Mouse (Mus musculus) small intestine, adult 2 months (tissue): ENCODE measurements around the gene Lrrc8b. TPM values are rescaled to one million over a fixed set of nuclear protein-coding genes. Genes with fewer than 3 reads are reported as not detected.

Source experiments
- H3K27ac ChIP-seq: fragments of 200-500 bp; 2 replicates; pipeline ENCODE4 v1.5.1; 2012; ENCODE audit warnings: low read depth, low read length, control low read depth, inconsistent platforms; ENCODE audit not compliant: insufficient read depth
- H3K27me3 ChIP-seq: fragments of 200-500 bp; 2 replicates; pipeline ENCODE4 v1.6.1; 2012; ENCODE audit warnings: mild to moderate bottlenecking, moderate library complexity, low read length, inconsistent platforms; ENCODE audit not compliant: control insufficient read depth, insufficient read depth
- H3K36me3 ChIP-seq: fragments of 200-500 bp; 2 replicates; pipeline ENCODE4 v1.6.1; 2012; ENCODE audit warnings: mild to moderate bottlenecking, low read length, control low read depth, inconsistent platforms; ENCODE audit not compliant: control insufficient read depth, insufficient read depth
- H3K4me1 ChIP-seq: fragments of 200-500 bp; 2 replicates; pipeline ENCODE4 v1.6.1; 2012; ENCODE audit warnings: low read length, inconsistent platforms, mixed read lengths; ENCODE audit not compliant: control insufficient read depth, insufficient read depth, insufficient read length
- H3K4me3 ChIP-seq: fragments of 200-500 bp; 2 replicates; pipeline ENCODE4 v1.5.1; 2012; ENCODE audit warnings: low read depth, mild to moderate bottlenecking, control low read depth, inconsistent platforms, low read length, moderate library complexity
- CTCF ChIP-seq: fragments of 200-500 bp; IDR thresholded peaks from 2 replicates; pipeline ENCODE4 v1.5.1; 2012; ENCODE audit warnings: low read depth, mild to moderate bottlenecking, control low read depth, inconsistent platforms, low read length, moderate library complexity, mixed read lengths; ENCODE audit not compliant: insufficient replicate concordance, insufficient read length; ENCODE audit errors: extremely low read depth
- POLR2A ChIP-seq: fragments of 200-500 bp; IDR thresholded peaks from 2 replicates; pipeline ENCODE4 v1.6.1; 2012; ENCODE audit warnings: low read depth, mild to moderate bottlenecking, control low read depth, inconsistent platforms, low read length, moderate library complexity
- WGBS: fragments of 180-500 bp; shearing (Covaris S2); methylation state at CpG from one replicate; pipeline ENCODE4 v1.1.7; 2018; 5-methylcytosine and 5-hydroxymethylcytosine counted together
- polyA plus RNA-seq: library from polyadenylated mRNA; depleted of rRNA; stranded (reverse); fragments of >200 nt; gene quantifications from 2 replicates; pipeline ENCODE4 v1.2.3, GENCODE M21; 2012

Gene Lrrc8b
- polyA plus RNA-seq, 1 experiment = 19.6 TPM

DNA sequence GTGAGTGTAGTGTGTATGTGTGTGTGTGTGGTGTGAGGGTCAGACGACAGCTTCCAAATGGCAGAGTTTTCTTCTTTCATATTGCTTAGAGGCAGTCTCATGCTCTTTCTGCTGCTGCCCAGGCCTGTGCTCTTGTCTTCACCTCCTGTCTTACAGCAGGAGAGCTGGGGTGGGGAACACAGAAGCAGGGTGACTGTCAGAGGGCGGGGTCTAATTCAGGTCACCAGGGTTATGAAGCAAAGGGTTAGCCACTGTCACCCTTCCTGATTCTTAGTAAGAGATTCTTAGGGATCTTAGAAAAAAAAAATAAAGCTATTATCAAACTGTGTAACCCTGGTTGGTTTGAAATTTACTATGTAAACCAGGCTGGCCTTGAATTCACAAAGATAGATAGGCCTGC, 10.0 kb downstream of the Lrrc8b start:
- Histone ChIP-seq H3K4me3 (no peak overlapping the region), H3K4me1 (no peaks in the 10 kb centered on the region), H3K36me3 (no peaks in the 10 kb centered on the region), H3K27me3 (no peaks in the 10 kb centered on the region), H3K27ac (no peak overlapping the region)
- WGBS = 95% methylated on average over 2 of the region's 2 CpGs
- TF ChIP-seq CTCF (no peak), POLR2A (no peak)

DNA sequence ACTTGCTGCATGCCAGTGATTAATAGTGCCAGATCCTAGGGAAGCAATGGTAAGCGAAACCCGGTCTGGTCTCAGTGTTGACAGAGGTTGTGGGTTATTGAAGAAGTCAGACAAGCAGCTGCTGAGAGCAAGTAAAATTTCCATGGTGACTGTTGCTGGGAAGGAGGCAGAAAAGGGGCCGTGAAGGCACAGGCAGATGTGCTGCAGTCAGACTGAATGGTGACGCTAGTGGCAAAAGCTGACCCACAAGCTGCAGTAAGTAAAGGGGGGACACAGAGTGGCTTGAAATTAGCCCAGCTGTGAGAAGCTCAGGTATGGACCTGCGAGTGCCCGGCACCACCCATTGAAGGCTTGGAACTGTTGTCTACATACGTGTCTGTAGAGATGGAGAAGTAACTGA, 11.8 kb downstream of the Lrrc8b start:
- Histone ChIP-seq H3K27me3 (no peaks in the 10 kb centered on the region), H3K27ac (no peak overlapping the region), H3K4me3 (no peak overlapping the region), H3K36me3 (no peaks in the 10 kb centered on the region), H3K4me1 (peaks cover 2% of the 10 kb centered on the region; the same call in 1 of the 2 replicates)
- no peak for TF ChIP-seq CTCF
- TF ChIP-seq POLR2A = no peak
- 84% methylated on average over 7 of the region's 7 CpGs for WGBS

DNA sequence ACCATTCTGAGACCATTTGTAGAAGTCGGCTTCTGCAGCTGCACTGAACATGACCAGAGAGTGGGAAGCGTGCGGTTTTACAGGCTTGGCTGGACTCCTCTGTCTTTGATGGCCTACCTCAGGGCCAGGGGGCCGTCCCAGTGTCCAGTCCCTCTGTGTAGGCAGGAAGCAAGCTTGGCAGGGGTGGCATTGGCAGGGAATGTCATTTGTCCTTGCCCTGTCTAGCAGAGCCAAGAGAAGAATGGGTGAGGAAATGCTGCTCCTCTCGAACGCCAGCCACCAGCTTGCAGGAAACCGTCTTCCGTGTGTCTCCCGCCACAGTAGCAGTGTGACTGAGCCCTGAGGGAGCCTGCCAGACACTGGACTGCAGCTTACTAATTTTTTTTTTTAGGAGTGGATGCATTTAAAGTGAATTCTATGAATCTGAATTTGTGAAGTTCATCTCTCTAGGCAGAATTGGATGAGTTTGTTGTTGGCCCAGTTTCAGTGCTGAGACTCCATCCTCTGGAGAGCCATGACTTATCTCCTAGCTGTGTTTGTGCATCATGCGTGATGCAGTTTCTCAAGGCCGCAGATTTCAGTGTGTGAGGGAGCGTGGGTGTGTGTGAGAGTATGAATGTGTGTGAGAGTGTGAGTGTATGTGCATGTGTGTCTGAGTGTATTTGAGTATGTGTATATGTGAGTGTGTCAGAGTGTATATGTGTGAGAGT, 12.8 kb downstream of the Lrrc8b start:
- peaks cover 2% of the 10 kb centered on the region; the same call in 1 of the 2 replicates for H3K4me1 ChIP-seq
- H3K4me3 ChIP-seq = no peak overlapping the region
- TF ChIP-seq POLR2A (no peak), CTCF (no peak)
- no peak overlapping the region for H3K27ac ChIP-seq
- no peaks in the 10 kb centered on the region for H3K27me3 ChIP-seq
- H3K36me3 ChIP-seq = no peaks in the 10 kb centered on the region
- WGBS = 84% methylated on average over 12 of the region's 12 CpGs

DNA sequence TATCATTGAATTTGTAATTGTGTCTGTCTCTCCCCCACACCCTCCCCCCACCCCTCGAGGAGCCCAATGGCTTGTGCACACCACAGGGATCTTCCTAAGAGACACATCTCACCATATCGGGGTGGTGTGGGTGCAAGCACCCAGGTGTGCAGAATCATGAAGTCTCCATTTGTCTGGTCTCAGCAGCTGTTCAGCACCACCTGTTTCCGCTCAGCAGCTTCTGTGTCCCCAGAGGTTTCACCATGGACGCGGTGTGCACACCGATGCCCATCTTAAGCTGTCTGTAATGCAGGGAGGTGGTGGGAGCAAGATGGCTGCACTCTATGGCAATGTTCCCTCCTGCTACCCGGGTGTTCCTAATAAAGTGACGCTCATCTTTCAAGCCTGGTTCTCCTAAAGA, 14.6 kb downstream of the Lrrc8b start:
- WGBS = 92% methylated on average over 8 of the region's 8 CpGs

DNA sequence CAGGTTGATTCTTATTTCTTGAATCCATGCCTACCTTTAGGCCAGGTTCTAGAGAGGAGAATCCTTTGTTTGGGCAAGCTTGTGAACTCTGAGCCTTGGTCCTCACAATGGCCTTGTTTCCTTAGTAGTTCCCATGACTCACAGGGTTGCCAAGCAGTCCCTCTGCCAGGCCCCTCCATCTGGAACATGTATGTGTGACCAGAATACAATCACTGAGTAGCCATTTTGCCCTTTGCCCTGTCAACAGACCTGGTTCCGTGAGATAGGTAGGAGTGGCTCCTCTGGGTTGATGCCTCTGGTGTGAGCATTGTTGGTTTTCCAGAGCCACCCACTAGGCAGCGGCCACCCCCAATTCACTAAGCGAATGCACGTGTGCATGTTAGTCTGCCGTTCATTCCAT, 24.0 kb downstream of the Lrrc8b start:
- no peaks in the 10 kb centered on the region for H3K36me3 ChIP-seq
- 47% methylated on average over 5 of the region's 5 CpGs for WGBS

More for the DNA sequence above, 14.6 kb downstream of the Lrrc8b start:
- Histone ChIP-seq H3K27me3 (no peaks in the 10 kb centered on the region), H3K4me3 (no peak overlapping the region), H3K27ac (no peak overlapping the region), H3K4me1 (peaks cover 5% of the 10 kb centered on the region; the same call in 1 of the 2 replicates), H3K36me3 (no peaks in the 10 kb centered on the region)
- TF ChIP-seq POLR2A (no peak), CTCF (no peak)

DNA sequence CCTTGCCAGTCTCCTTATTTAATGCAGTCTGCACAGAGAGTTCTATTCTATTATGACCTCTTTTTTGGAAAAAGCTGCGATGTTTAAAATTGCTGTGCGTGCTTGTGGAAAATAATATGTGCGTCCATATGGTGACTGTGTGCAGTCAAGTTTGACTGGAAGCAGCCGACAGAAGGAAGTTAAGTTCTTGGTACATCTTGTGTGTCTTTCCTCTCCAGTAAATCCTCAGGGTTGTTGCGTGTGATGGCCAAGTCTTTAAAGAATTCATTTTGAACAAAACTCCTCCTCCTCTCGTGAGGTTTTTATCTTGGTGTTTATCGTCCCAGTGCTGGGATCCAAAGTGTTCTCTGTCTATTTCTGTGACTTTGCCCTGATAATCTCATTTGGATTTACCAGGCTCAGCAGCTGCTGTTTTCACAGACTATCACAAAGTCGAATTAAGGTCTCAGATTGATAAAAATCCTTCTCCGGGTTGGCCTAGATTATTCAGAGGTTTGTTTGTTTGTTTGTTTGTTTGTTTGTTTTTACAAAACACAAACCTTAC, 25.5 kb downstream of the Lrrc8b start:
- Histone ChIP-seq H3K36me3 (no peaks in the 10 kb centered on the region), H3K4me3 (no peak overlapping the region), H3K27ac (no peak overlapping the region), H3K4me1 (peaks cover 15% of the 10 kb centered on the region), H3K27me3 (no peaks in the 10 kb centered on the region)
- WGBS = 67% methylated on average over 9 of the region's 9 CpGs
- TF ChIP-seq POLR2A = no peak
- TF ChIP-seq CTCF = no peak

More for the DNA sequence above, 24.0 kb downstream of the Lrrc8b start:
- H3K4me3 ChIP-seq = no peak overlapping the region
- H3K4me1 ChIP-seq = peaks cover 18% of the 10 kb centered on the region
- no peak for TF ChIP-seq POLR2A
- TF ChIP-seq CTCF = no peak
- H3K27ac ChIP-seq = peak overlapping the region; percentile 5; the same call in 1 of the 2 replicates
- no peaks in the 10 kb centered on the region for H3K27me3 ChIP-seq

DNA sequence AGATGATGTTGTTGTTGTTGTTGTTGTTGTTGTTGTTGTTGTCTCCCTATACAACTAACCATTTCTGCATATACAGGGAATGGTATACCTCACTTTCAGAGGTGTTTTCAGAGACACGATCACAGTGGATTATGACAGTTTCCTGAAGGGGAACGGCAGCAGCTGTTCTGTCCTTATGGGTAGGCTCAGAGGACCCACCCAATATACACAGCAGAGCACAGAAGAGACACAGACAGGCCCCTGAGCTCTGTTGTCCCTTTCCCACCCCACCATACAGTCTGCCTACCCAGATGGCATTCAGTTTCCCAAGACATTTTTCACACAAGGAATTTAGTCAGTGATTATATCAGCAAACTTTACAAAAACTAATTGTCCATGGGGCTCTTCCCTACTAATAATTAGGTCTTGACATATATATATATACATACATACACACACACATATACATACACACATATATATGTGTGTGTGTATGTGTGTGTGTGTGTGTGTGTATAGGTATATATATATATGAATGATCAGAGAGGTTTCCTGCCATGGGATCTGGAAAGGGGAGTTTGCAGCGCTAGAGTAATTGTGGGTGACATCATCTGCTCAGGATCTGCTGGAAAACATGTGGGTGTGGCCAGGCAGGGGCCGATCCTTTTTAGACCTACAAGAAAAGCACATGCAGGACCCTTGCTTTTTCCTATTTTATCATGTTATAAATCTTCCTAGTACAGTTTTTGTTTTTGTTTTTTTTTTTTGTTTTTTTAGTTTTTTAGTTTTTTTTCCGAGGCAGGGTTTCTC, 26.8 kb downstream of the Lrrc8b start:
- H3K4me3 ChIP-seq = no peak overlapping the region
- 74% methylated on average over 5 of the region's 5 CpGs for WGBS
- no peaks in the 10 kb centered on the region for H3K27me3 ChIP-seq
- H3K4me1 ChIP-seq = peaks cover 15% of the 10 kb centered on the region
- TF ChIP-seq POLR2A (no peak), CTCF (no peak)
- no peaks in the 10 kb centered on the region for H3K36me3 ChIP-seq
- no peak overlapping the region for H3K27ac ChIP-seq
